Mouse (Mus musculus): Measurements from ENCODE around the gene Wtap. TPM values are rescaled to one million over a fixed set of nuclear protein-coding genes. Genes with fewer than 3 reads are reported as not detected.
"Not testable (repeated sequence)": the region's sequence is repeated elsewhere in the genome, so short reads cannot be mapped to it uniquely, and the experiment has no call there.

Wtap gene
- total RNA-seq, 1 experiment from 2014 or later, result 460 TPM

- ATAC-seq (replicated peaks in 1 of 2; ENCODE audit: insufficient read depth in 1 of 2, low FRiP score in 2 of 2, low TSS enrichment in 1 of 2, low read depth in 1 of 2, poor library complexity in 2 of 2, severe bottlenecking in 2 of 2), result no peak
Measured at GRCm38 (mm10) chr17:12983988-12984387, 10.0 kb downstream of the Wtap start.

- ATAC-seq (replicated peaks in 1 of 2; ENCODE audit: insufficient read depth in 1 of 2, low FRiP score in 2 of 2, low TSS enrichment in 1 of 2, low read depth in 1 of 2, poor library complexity in 2 of 2, severe bottlenecking in 2 of 2), result no peak
Measured at GRCm38 (mm10) chr17:12978546-12978945, 15.4 kb downstream of the Wtap start.

DNA sequence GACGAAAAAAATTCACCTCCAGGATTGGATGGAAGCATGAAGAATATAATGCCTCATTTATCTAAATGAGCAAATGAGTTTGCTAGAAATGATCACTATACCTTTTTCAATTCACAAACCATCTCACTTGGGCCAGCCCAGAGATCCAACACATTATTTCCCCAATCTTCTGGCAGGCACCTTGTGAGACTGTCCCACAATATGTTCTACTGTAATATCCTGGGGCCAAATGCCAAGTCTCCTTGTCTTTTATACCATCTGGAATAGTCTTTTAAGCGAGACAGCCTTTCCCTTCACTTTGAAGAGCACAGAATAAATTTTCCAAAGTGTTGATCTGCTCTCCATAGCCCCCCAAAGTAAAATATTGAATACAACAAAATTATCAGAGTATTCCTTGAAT, 20.1 kb downstream of the Wtap start:
- no peak for ATAC-seq (replicated peaks in 1 of 2; ENCODE audit: insufficient read depth in 1 of 2, low FRiP score in 2 of 2, low TSS enrichment in 1 of 2, low read depth in 1 of 2, poor library complexity in 2 of 2, severe bottlenecking in 2 of 2)

- ATAC-seq (replicated peaks in 1 of 2; ENCODE audit: insufficient read depth in 1 of 2, low FRiP score in 2 of 2, low TSS enrichment in 1 of 2, low read depth in 1 of 2, poor library complexity in 2 of 2, severe bottlenecking in 2 of 2), result no peak
Measured at GRCm38 (mm10) chr17:12967173-12967572, 26.8 kb downstream of the Wtap start.

DNA sequence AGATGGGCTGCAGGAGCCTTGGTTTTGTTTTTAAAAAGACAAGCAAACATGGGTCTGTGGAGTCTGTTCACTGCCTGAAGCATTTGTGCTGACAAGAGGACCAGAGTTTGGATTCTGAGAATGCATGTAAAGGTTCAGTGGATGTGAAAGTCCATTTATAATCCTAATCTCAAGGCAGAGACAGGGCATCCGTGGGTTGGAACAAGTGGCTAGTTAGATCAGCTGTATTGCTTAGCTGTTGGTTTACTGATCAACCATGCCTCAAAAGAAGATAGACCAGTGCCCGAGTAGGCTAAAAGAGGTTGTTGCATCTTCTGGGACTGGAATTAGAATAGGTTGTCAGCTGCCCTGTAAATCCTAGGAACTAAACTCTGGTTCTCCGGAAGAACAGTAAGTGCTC, 30.5 kb downstream of the Wtap start:
- no peak for ATAC-seq (replicated peaks in 1 of 2; ENCODE audit: insufficient read depth in 1 of 2, low FRiP score in 2 of 2, low TSS enrichment in 1 of 2, low read depth in 1 of 2, poor library complexity in 2 of 2, severe bottlenecking in 2 of 2)

- peak; percentile 96 to 99 for ATAC-seq (replicated peaks in 1 of 2; ENCODE audit: insufficient read depth in 1 of 2, low FRiP score in 2 of 2, low TSS enrichment in 1 of 2, low read depth in 1 of 2, poor library complexity in 2 of 2, severe bottlenecking in 2 of 2)
Measured at GRCm38 (mm10) chr17:12960331-12960873, 33.6 kb downstream of the Wtap start, which contains the start of gene Acat2. Gene Acat2, minus strand, starts transcription at chr17:12960747.

DNA sequence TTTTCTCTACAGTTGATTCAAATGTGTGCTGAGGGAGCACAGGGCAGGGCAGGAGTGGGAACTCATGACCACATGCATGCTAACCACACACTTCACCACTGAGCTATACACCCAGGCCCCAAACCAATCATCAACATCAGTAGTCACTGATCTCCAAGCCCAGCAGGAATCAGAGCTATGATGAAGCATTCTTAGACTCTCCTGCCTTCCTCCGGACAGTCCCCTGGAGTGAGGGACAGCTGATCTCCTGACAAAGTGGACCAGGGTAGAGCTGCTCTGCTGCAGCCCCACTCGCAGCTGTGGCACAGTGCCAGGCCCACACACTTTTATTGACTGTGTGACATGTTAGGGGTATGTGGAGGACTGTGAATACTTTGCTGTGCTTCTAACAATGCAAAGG, 34.6 kb downstream of the Wtap start:
- ATAC-seq (replicated peaks in 1 of 2; ENCODE audit: insufficient read depth in 1 of 2, low FRiP score in 2 of 2, low TSS enrichment in 1 of 2, low read depth in 1 of 2, poor library complexity in 2 of 2, severe bottlenecking in 2 of 2), result not testable (repeated sequence)

DNA sequence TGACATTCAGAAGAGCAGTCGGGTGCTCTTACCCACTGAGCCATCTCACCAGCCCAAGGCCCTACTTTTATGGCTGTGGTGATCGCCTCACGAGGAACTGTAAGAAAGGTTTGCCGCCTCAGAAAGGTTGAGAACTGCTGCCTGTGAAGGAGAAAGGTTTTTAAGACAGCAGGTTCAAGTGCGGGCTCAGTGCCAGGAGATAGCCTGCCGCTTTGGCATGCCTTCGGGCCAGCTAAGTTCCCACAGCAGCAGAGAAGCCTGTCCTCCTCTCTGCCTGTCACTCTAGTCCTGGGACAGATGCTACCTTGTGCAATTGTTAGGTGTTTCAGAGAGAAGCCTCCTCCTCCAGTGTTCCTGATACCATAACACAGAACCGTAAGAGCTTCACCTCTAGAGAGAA, 37.3 kb downstream of the Wtap start:
- no peak for ATAC-seq (replicated peaks in 1 of 2; ENCODE audit: insufficient read depth in 1 of 2, low FRiP score in 2 of 2, low TSS enrichment in 1 of 2, low read depth in 1 of 2, poor library complexity in 2 of 2, severe bottlenecking in 2 of 2)

DNA sequence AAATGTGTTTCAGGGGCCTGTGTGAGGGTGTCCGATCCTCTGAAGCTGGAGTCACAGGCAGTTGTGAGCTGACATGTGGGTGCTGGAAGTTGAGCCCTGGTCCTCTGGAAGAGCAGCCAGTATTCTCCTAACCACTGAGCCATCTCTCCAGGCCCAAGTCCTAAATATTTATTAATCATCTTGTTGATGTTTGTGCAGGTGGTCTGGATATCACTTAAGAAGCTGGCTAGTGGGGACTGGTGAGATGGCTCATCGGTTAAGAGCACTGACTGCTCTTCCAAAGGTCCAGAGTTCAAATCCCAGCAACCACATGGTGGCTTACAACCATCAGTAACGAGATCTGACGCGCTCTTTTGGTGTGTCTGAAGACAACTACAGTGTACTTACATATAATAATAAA, 44.3 kb downstream of the Wtap start:
- ATAC-seq (replicated peaks in 1 of 2; ENCODE audit: insufficient read depth in 1 of 2, low FRiP score in 2 of 2, low TSS enrichment in 1 of 2, low read depth in 1 of 2, poor library complexity in 2 of 2, severe bottlenecking in 2 of 2), result no peak

- no peak for ATAC-seq (replicated peaks in 1 of 2; ENCODE audit: insufficient read depth in 1 of 2, low FRiP score in 2 of 2, low TSS enrichment in 1 of 2, low read depth in 1 of 2, poor library complexity in 2 of 2, severe bottlenecking in 2 of 2)
Measured at GRCm38 (mm10) chr17:12942459-12943162, 51.4 kb downstream of the Wtap start.

GRCm38 (mm10) chr17:12941543-12942260, 52.3 kb downstream of the Wtap start:
- ATAC-seq (replicated peaks in 1 of 2; ENCODE audit: insufficient read depth in 1 of 2, low FRiP score in 2 of 2, low TSS enrichment in 1 of 2, low read depth in 1 of 2, poor library complexity in 2 of 2, severe bottlenecking in 2 of 2), result no peak

- ATAC-seq (replicated peaks in 1 of 2; ENCODE audit: insufficient read depth in 1 of 2, low FRiP score in 2 of 2, low TSS enrichment in 1 of 2, low read depth in 1 of 2, poor library complexity in 2 of 2, severe bottlenecking in 2 of 2), result peak; percentile 51 to 58
Measured at GRCm38 (mm10) chr17:12940151-12940805, 53.7 kb downstream of the Wtap start, which contains the start of gene Acat3. Gene Acat3, minus strand, starts transcription at chr17:12940600.

- 0 out of 4 replicates have a peak, but pooled peaks of 1 of the 2 experiments have one; percentile 18 for ATAC-seq (replicated peaks in 1 of 2; ENCODE audit: insufficient read depth in 1 of 2, low FRiP score in 2 of 2, low TSS enrichment in 1 of 2, low read depth in 1 of 2, poor library complexity in 2 of 2, severe bottlenecking in 2 of 2)
Measured at GRCm38 (mm10) chr17:12939377-12940148, 54.4 kb downstream of the Wtap start.

DNA sequence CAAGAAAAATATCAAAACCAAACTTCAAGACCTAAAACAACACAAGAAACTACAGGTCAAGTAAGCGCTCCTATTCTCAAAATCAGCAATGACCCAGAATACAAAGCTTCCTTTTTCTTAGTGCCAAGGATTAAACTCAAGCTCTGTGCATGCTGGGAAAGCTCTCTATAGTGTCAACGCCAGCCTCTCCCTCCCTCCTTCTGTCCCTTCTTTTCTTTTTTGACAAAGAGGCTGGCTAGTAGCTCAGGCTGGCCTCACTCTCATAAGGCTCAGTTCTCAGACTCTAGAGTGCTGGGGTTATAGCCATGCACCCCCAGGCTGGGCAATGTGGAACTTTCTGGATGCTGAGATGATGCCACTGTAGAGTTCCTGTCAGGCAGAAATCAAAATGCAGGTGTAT, 55.9 kb downstream of the Wtap start:
- ATAC-seq (replicated peaks in 1 of 2; ENCODE audit: insufficient read depth in 1 of 2, low FRiP score in 2 of 2, low TSS enrichment in 1 of 2, low read depth in 1 of 2, poor library complexity in 2 of 2, severe bottlenecking in 2 of 2), result no peak

DNA sequence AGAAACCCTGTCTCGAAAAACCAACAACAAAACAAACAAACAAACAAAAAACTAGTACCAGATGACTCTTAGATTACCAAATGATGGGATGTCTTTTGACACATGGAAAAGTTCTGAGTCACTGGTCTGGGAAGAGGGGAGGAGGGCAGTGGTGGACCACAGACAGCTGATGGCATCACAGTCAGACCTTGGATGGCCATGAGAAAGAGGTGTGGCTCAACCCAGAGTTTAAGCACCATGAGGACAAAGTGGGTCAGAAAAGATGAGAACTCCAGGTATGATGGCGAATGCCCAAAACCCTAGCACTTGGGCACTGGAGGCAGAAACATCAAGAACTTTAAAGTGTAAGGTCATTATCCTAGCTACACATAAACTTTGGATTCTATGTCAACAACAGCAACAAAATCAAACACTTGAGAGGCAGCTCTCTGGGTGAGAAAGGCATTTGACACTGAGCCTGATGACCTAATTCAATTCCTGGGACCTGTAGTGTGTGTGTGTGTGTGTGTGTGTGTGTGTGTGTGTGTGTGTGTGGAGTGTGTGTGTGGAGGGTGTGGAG, 56.5 kb downstream of the Wtap start:
- no peak for ATAC-seq (replicated peaks in 1 of 2; ENCODE audit: insufficient read depth in 1 of 2, low FRiP score in 2 of 2, low TSS enrichment in 1 of 2, low read depth in 1 of 2, poor library complexity in 2 of 2, severe bottlenecking in 2 of 2)

DNA sequence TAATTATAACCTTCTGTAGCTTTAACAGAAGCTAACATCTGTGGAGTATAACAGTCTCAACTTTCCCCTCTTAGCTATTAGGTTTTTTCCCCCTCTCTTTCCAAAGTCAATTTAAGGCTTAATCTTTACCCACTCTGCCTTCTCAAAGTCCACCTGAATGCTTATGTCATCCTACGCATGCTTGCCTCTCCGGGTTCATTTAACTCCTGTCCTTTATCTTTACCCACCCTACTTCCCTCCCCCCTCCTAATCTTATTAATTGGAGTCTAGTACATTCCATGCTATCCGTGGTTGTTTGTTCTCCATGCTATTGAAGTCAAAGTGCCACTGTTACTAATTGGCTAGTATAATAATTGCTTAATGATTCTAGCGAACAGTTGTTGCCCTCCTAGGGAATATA, 58.2 kb downstream of the Wtap start:
- ATAC-seq (replicated peaks in 1 of 2; ENCODE audit: insufficient read depth in 1 of 2, low FRiP score in 2 of 2, low TSS enrichment in 1 of 2, low read depth in 1 of 2, poor library complexity in 2 of 2, severe bottlenecking in 2 of 2), result no peak

DNA sequence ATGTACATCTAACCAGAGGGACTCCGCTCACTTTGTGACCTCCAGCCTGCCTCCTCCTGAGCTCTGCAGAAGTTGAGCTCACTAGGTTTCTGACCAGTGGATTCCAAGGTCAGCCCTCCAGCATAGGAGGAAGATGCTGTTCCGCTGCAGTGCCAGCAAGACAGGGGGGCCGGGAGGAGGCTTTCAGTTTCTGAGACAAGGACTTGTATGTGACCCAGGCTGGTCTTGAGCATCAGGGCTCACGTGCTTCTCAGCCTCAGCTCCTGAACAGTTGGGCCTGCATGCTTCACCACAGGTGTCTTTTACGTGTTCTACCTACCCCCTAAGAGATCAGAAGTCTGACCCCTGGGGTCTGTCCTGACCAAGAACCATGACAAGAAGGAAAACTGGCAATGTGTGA, 62.4 kb downstream of the Wtap start:
- ATAC-seq (replicated peaks in 1 of 2; ENCODE audit: insufficient read depth in 1 of 2, low FRiP score in 2 of 2, low TSS enrichment in 1 of 2, low read depth in 1 of 2, poor library complexity in 2 of 2, severe bottlenecking in 2 of 2), result not testable (repeated sequence)

All from hematopoietic stem cell, adult 5-6 weeks (primary cell).